Mouse (Mus musculus) forebrain, embryonic 10.5 days (tissue): ENCODE measurements at regions not wholly inside any gene's neighbourhood (a gene's known extent, or its start where the extent isn't known, plus 50 kb on each side); places are given as distances from the start of the nearest gene placed in this dataset.

Experiments used
- DNase-seq: peaks from one replicate; pipeline ENCODE4 v3.0.0-alpha.2; 2017; ENCODE audit warnings: low spot score; ENCODE audit errors: extremely low spot score
- H3K27ac ChIP-seq: fragments of 300-500 bp; sonication (generic); 2 replicates; pipeline ENCODE4 v1.5.1; 2016; ENCODE audit warnings: mild to moderate bottlenecking
- H3K27me3 ChIP-seq: fragments of 300-500 bp; sonication (generic); 2 replicates; pipeline ENCODE4 v1.6.1; 2016; ENCODE audit warnings: mild to moderate bottlenecking; ENCODE audit not compliant: poor library complexity, severe bottlenecking
- H3K36me3 ChIP-seq: fragments of 300-500 bp; sonication (generic); replicated peaks from 2 replicates; pipeline ENCODE4 v1.6.1; 2016; ENCODE audit warnings: mild to moderate bottlenecking, moderate library complexity
- H3K4me1 ChIP-seq: fragments of 300-500 bp; sonication (generic); 2 replicates; pipeline ENCODE4 v1.6.1; 2016
- H3K4me3 ChIP-seq: fragments of 300-500 bp; sonication (generic); 2 replicates; pipeline ENCODE4 v1.5.1; 2016; ENCODE audit warnings: mild to moderate bottlenecking, moderate library complexity
- H3K9me3 ChIP-seq: fragments of 300-500 bp; sonication (generic); 2 replicates; pipeline ENCODE4 v1.6.1; 2016; ENCODE audit warnings: mild to moderate bottlenecking, moderate library complexity
- WGBS: fragments of 180-500 bp; shearing (Covaris S2); methylation state at CpG from one replicate; pipeline ENCODE4 v1.1.7; 2016; 5-methylcytosine and 5-hydroxymethylcytosine counted together

DNA sequence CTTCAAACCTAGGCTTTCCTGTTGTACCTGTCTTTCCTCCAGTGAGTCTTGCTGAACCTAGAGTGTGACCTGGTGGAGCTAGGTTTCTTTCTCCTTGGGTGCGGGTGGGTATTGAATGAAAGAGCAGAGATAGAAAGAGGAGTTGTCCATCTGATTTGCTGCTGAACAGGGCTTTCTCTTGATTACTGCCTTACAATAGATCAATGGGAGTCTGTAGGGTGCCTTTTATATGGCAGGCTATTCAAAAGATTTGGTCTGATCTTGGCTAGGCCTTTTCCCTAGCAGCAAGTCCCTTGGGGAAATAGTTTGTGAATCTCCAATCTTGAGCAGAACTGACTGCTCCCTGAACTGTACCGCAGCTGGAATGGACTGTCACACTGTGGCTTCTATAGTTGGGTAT lies 1253.3 kb upstream of the A1bg start:
- Histone ChIP-seq H3K27me3 (no peaks in the 10 kb centered on the region), H3K36me3 (no peaks in the 10 kb centered on the region), H3K4me1 (peaks cover 11% of the 10 kb centered on the region), H3K27ac (no peak overlapping the region), H3K4me3 (no peak overlapping the region), H3K9me3 (no peaks in the 10 kb centered on the region)
- 63% methylated on average over 2 of the region's 2 CpGs for WGBS
- no peak for DNase-seq

DNA sequence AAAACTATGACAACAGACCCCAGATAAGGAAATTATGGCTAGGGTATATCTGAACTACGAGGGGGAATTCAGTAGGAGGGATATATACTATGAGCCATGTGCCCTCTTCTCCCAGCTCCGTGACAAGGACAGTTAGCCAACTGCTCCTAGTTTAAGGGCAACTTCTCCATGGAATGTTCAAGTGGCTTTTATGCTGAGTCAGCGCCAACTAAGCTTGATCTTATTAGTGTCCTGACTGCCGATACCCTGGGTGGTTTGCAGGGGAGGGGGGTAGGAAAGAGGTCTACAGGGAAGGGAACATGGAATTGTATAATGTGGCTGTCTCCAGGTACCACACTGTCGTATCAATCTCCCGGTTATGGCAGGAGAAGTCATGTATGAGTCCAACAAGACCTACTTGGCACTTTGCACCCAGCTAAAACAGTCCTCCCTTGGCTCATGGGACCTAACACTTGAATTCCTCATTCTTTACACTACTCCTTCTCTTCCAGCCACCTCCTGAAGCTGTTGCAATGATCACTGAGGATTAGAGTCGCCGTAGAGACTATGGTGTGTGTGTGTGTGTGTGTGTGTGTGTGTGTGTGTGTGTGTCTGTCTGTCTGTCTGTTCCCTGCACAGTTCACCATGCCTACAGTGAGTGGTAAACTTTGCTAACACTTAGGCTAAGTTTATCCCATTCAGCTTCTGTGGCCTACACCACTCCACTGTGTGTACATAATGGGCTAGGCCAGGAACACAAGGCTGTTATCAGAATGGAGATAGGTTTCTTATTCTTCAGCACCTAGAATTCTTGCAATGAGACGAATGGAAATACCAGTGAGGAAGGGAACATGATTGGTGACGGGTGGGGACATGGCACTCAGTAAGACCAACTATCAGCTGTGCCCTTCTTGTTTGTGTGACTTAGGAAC lies 1251.1 kb upstream of the A1bg start:
- no peaks in the 10 kb centered on the region for H3K27me3 ChIP-seq
- H3K4me3 ChIP-seq: no peak overlapping the region
- 93% methylated on average over 10 of the region's 10 CpGs for WGBS
- peaks cover 11% of the 10 kb centered on the region for H3K4me1 ChIP-seq
- H3K27ac ChIP-seq: no peak overlapping the region
- DNase-seq: no peak
- no peaks in the 10 kb centered on the region for H3K9me3 ChIP-seq
- no peaks in the 10 kb centered on the region for H3K36me3 ChIP-seq

DNA sequence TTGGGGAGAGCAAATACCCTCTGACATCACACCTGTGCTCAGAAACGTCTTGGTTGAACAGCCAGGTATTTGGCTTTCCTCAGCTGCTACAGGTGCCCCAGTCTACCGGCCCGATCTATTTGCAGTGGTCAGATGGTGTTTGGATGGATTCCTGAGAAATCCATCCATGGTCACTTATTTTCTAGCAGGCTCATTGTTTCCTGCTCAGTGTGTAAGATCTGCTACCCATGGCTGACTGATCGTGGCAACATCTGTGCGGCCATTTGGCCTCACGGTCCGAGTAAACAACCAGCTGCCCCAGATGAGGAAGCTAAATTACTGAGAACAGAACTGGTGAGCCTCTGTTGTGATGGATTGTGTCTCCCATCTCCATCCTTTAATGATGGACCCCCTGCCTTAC lies 1248.8 kb upstream of the A1bg start:
- DNase-seq: no peak
- Histone ChIP-seq H3K4me1 (peaks cover 10% of the 10 kb centered on the region), H3K27ac (no peak overlapping the region), H3K27me3 (no peaks in the 10 kb centered on the region), H3K4me3 (no peak overlapping the region), H3K36me3 (no peaks in the 10 kb centered on the region), H3K9me3 (no peaks in the 10 kb centered on the region)
- 88% methylated on average over 7 of the region's 7 CpGs for WGBS

DNA sequence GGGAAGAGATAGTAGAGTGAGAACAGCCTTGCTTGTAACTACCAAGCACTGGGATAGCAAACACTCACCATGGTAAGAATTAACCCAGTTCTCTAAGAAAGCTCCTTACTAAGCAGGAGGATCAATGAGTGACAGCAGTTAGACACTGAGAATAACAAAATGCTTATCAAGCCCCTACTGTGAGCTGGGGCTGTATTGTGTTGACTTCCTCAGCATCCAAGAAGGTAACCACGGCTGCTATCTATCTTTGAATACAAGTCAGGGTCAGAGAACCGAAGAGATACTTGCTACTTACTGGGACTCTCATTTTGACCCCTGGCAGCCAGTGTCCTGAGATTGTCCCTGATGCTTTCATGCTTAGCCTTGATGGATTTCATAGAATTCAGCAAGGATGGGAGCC lies 1248.4 kb upstream of the A1bg start:
- Histone ChIP-seq H3K27me3 (no peaks in the 10 kb centered on the region), H3K4me1 (peaks cover 6% of the 10 kb centered on the region), H3K4me3 (no peak overlapping the region), H3K36me3 (no peaks in the 10 kb centered on the region), H3K27ac (no peak overlapping the region), H3K9me3 (no peaks in the 10 kb centered on the region)
- 74% methylated on average over 2 of the region's 2 CpGs for WGBS
- no peak for DNase-seq

DNA sequence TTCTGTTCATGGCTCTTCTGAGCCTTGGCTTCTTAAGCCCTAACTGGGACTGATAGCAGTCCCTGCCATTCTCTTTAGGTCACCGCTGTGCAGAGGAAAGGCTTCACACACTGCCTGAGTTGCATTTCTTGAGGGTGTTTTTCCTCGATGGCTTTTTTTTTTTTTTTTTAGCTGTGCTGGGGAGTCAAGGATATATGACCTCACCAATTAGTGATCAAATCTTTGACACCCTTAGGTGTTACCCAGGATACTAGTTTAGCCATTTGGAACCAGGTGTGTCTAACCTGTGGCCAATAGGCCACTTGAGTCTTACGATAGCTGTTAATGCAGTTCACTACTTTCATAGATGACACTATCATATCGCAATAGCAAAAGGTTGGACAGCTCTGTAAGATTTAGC lies 1247.5 kb upstream of the A1bg start:
- 92% methylated on average over 4 of the region's 4 CpGs for WGBS
- no peaks in the 10 kb centered on the region for H3K4me1 ChIP-seq
- DNase-seq: no peak
- H3K4me3 ChIP-seq: no peak overlapping the region
- no peaks in the 10 kb centered on the region for H3K9me3 ChIP-seq
- no peaks in the 10 kb centered on the region for H3K36me3 ChIP-seq
- no peaks in the 10 kb centered on the region for H3K27me3 ChIP-seq
- no peak overlapping the region for H3K27ac ChIP-seq

DNA sequence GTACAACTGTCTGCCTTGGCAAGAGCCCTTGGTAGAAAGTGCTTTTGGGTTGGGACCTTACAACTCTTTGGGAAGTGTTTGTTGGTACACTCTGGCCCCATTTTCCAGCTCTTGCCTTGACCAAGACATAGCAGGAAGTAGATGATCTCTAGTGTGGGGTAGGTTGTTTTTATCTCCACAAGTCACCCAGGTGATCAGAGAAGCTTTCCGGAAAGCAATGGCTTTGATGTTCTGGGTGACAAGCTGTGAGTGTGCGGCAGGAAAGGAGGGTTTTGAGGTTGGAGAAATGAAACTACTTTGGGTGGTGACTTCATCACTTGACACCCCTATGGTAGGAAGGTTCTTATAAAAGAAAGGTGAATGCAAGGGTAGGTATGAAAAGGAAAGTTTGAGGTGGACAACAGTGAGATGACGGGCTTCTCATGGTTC lies 1246.8 kb upstream of the A1bg start:
- no peak overlapping the region for H3K4me3 ChIP-seq
- no peak for DNase-seq
- H3K27ac ChIP-seq: no peak overlapping the region
- H3K4me1 ChIP-seq: no peaks in the 10 kb centered on the region
- H3K36me3 ChIP-seq: no peaks in the 10 kb centered on the region
- WGBS: 94% methylated on average over 3 of the region's 3 CpGs
- no peaks in the 10 kb centered on the region for H3K27me3 ChIP-seq
- H3K9me3 ChIP-seq: no peaks in the 10 kb centered on the region

DNA sequence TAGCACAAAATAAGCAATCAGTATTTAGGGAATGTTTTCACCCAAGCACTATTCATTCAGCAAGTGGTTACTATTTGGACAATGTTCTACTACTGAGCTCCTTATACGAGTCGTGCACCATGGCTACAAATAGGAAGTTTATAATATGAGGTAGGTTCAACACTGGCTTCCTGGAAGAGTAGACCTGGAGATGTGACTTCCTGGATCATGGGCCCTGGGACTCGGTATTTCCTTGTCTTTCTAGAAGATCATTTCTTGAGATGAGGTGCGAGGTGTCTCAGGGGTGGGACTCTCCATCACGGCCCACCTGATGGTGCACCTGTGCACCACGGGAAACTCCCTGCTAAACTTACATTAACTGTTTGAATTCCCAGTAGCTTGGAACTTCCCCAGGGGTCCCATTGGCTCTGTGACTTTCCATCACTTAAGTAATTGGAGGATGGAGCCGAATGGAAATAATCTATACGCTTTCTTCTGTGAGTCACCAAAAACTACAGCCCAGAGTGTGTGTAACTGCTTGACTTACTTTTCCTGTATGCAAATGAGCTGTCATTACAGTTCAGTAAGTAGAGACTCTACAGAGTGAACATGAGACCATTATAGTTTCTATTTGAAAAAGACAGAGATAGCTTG lies 1246.3 kb upstream of the A1bg start:
- no peak overlapping the region for H3K4me3 ChIP-seq
- no peaks in the 10 kb centered on the region for H3K9me3 ChIP-seq
- H3K27me3 ChIP-seq: no peaks in the 10 kb centered on the region
- no peak for DNase-seq
- no peaks in the 10 kb centered on the region for H3K36me3 ChIP-seq
- 92% methylated on average over 8 of the region's 8 CpGs for WGBS
- H3K27ac ChIP-seq: no peak overlapping the region
- no peaks in the 10 kb centered on the region for H3K4me1 ChIP-seq

DNA sequence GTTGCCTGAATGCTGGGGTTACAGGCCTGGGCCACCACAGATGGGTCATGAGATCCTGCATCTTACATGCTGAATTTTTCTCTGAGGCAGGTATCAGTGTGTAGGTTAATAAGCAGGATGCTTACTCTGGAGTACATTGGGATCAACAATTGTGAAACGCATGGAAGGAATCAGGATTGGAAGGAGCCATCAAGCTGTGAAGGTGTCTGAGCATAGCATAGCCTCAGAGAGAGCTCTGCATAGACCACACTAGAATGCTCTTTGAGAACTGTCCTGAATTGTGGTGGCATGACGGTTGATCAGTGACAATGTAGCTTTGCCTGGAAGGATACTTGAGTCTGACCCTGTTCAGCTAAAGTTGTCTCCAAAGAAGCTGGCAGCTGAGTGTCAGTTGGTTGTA lies 1245.7 kb upstream of the A1bg start:
- Histone ChIP-seq H3K9me3 (no peaks in the 10 kb centered on the region), H3K36me3 (no peaks in the 10 kb centered on the region), H3K4me1 (no peaks in the 10 kb centered on the region), H3K4me3 (no peak overlapping the region), H3K27me3 (no peaks in the 10 kb centered on the region), H3K27ac (no peak overlapping the region)
- 97% methylated on average over 2 of the region's 2 CpGs for WGBS
- DNase-seq: no peak

DNA sequence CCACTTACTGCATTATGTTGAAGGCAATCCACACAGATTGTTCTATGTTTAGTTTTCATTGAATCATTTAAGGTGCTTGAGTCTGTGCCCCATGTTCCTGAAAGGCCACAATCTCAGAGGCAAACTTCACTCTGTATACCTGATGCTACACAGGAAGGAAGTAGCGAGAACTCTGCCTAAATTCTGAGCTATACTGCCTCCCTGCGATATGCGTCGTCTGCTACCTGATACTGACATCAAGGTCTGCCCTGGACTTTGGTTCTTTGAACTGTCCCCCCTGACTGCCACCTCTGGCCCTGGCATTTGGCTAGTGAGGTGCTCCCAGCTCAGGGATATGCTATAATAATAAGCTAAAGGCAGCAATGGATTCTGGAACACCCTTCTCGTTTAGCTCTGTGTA lies 1244.0 kb upstream of the A1bg start:
- no peak overlapping the region for H3K4me3 ChIP-seq
- no peak overlapping the region for H3K27ac ChIP-seq
- H3K9me3 ChIP-seq: no peaks in the 10 kb centered on the region
- no peak for DNase-seq
- no peaks in the 10 kb centered on the region for H3K27me3 ChIP-seq
- H3K36me3 ChIP-seq: no peaks in the 10 kb centered on the region
- WGBS: 93% methylated on average over 5 of the region's 5 CpGs
- no peaks in the 10 kb centered on the region for H3K4me1 ChIP-seq

DNA sequence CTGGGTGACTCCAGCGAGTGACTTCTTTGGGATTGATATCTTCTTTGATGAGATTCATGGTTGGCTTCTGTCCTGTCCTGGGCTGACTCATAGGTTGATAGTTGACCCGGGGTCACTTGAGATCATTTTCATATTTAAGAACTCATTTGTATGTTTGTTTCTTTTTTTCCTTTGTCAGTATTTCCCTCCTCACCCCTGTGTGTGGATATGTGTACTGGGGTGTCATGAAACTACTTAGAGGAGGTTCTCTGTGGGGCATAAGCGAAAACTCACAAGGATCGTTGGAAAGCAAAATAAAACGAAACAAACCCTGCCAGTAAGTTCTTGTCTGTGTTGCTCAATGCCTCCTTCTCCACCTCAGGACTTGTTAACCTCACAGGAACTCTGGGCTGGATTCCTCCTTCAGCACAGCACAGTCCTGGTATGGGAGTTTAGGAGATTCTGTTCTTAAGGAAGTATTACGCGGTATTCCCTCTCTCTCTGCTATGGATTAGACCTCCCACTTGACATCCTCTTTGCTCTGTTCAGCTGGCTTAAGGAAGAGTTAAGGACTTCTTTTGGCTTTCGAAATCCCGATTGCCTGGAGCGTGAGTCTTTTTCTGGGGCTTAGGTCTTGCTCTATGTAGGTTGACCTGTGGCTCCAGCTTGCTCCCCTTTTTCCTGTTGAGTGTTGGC lies 1243.2 kb upstream of the A1bg start:
- no peak for DNase-seq
- H3K9me3 ChIP-seq: no peaks in the 10 kb centered on the region
- no peak overlapping the region for H3K4me3 ChIP-seq
- no peak overlapping the region for H3K27ac ChIP-seq
- WGBS: 96% methylated on average over 10 of the region's 10 CpGs
- H3K36me3 ChIP-seq: no peaks in the 10 kb centered on the region
- no peaks in the 10 kb centered on the region for H3K27me3 ChIP-seq
- H3K4me1 ChIP-seq: no peaks in the 10 kb centered on the region

DNA sequence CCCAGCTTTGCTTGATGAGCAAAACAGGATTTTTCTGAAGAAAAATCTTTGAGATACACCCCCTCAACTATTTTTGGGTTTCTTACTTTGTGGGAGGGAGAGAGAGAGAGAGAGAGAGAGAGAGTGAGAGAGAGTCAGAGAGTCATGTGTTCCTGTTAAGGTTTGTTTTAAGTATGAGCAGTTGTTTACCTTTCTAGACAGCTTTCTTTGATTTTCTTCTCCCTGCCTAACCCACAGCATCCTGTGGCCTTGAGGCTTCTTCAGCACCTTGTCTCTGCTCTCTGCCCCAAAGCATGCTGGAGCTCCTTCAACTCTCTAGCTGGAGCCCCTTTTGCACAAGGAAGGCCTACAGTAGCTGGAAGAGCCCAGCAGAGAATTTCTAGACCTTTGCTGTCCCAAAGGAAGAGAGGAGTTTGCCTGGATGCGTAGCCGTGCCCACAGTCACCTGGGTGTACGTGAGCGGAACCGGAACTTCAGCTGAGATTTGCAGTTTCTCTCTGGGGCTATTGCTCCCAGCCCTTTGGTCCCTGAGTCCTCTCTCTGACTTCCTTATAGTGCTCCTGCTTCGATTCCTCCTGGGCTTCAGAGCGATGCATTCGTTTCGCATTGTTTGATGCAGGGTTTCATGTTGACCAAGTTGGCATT lies 1242.1 kb upstream of the A1bg start:
- DNase-seq: no peak
- H3K9me3 ChIP-seq: no peaks in the 10 kb centered on the region
- no peak overlapping the region for H3K27ac ChIP-seq
- no peak overlapping the region for H3K4me3 ChIP-seq
- WGBS: 96% methylated on average over 9 of the region's 9 CpGs
- H3K36me3 ChIP-seq: no peaks in the 10 kb centered on the region
- H3K4me1 ChIP-seq: no peaks in the 10 kb centered on the region
- no peaks in the 10 kb centered on the region for H3K27me3 ChIP-seq

DNA sequence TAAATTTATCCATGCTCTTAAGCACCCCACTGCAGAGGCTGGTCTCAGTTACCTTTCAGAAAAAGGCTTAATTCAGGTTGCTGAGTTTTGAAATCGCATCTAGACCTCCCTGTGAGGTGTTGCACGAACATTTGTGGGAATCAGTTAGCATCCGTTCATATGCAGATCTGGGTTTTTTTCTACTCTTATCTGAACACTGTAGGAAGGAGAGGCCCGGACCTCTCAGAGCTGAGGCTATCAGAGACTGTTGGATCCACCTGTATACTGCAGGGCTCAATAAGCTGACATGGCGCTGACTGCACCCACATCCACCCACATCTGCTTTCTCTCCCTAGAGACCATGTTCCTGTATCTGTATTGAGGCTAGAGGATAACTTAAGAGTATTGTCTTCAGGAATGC lies 1240.4 kb upstream of the A1bg start:
- Histone ChIP-seq H3K4me3 (no peak overlapping the region), H3K27ac (no peak overlapping the region), H3K4me1 (no peaks in the 10 kb centered on the region), H3K36me3 (no peaks in the 10 kb centered on the region), H3K9me3 (no peaks in the 10 kb centered on the region), H3K27me3 (no peaks in the 10 kb centered on the region)
- WGBS: 77% methylated on average over 5 of the region's 5 CpGs
- DNase-seq: no peak
